Mouse (Mus musculus) lung, postnatal 0 days (tissue): Measurements from ENCODE around the gene Btnl6.

Experiments
- CTCF ChIP-seq: IDR thresholded peaks from 2 replicates; pipeline ENCODE4 v1.5.1; 2016; ENCODE audit warnings: antibody characterized with exemption, mild to moderate bottlenecking
- EP300 ChIP-seq: IDR thresholded peaks from 2 replicates; pipeline ENCODE4 v1.6.1; 2016; ENCODE audit warnings: antibody characterized with exemption, mild to moderate bottlenecking, control low read depth

- TF ChIP-seq CTCF, result no peak
- no peak for TF ChIP-seq EP300
Measured at GRCm38 (mm10) chr17:34549843-34550242, 32.7 kb upstream of the Btnl6 start.
